Mouse (Mus musculus) embryonic facial prominence, embryonic 15.5 days (tissue): ENCODE measurements around the gene Enpp1. TPM values are rescaled to one million over a fixed set of nuclear protein-coding genes. Genes with fewer than 3 reads are reported as not detected.

ENCODE experiments used
- ATAC-seq: fragments of 200-750 bp; cut with Nextera tagmentation; 2 replicates; pipeline ENCODE4 v1.8.0; 2017; ENCODE audit warnings: low read depth, moderate TSS enrichment; ENCODE audit not compliant: insufficient number of reproducible peaks, low FRiP score, low TSS enrichment
- H3K27ac ChIP-seq: fragments of 300-500 bp; sonication (generic); replicated peaks from 2 replicates; pipeline ENCODE4 v1.5.1; 2015; ENCODE audit warnings: mild to moderate bottlenecking, inconsistent platforms
- H3K27me3 ChIP-seq: fragments of 300-500 bp; sonication (generic); 2 replicates; pipeline ENCODE4 v1.6.1; 2015; ENCODE audit warnings: inconsistent platforms
- H3K36me3 ChIP-seq: fragments of 300-500 bp; sonication (generic); 2 replicates; pipeline ENCODE4 v1.6.1; 2015; ENCODE audit warnings: mild to moderate bottlenecking, inconsistent platforms
- H3K4me1 ChIP-seq: fragments of 300-500 bp; sonication (generic); 2 replicates; pipeline ENCODE4 v1.6.1; 2015; ENCODE audit warnings: inconsistent platforms
- H3K4me2 ChIP-seq: fragments of 300-500 bp; sonication (generic); replicated peaks from 2 replicates; pipeline ENCODE4 v1.6.1; 2015; ENCODE audit warnings: mild to moderate bottlenecking, inconsistent platforms
- H3K4me3 ChIP-seq: fragments of 300-500 bp; sonication (generic); replicated peaks from 2 replicates; pipeline ENCODE4 v1.5.1; 2015; ENCODE audit warnings: mild to moderate bottlenecking, inconsistent platforms
- H3K9ac ChIP-seq: fragments of 300-500 bp; sonication (generic); 2 replicates; pipeline ENCODE4 v1.6.1; 2015; ENCODE audit warnings: inconsistent platforms
- H3K9me3 ChIP-seq: fragments of 300-500 bp; sonication (generic); replicated peaks from 2 replicates; pipeline ENCODE4 v1.6.1; 2016; ENCODE audit warnings: inconsistent platforms
- WGBS: fragments of 180-500 bp; shearing (Covaris S2); methylation state at CpG from one replicate; pipeline ENCODE4 v1.1.7; 2015; 5-methylcytosine and 5-hydroxymethylcytosine counted together
- polyA plus RNA-seq: library from polyadenylated mRNA; unstranded; fragments of >200 nt; fragmentation: Nextera tagmentation; extraction: Ambion mirVana; gene quantifications from 2 replicates; pipeline ENCODE4 v1.2.1, GENCODE M21; 2015

Enpp1 gene
- polyA plus RNA-seq, 1 experiment from 2014 or later, result 7.5 TPM

GRCm38 (mm10) chr10:24595250-24596002 is 116.5 kb downstream of the Enpp1 start, which contains the start of gene Ccn2:
TSS of gene Ccn2 (plus strand) at chr10:24595442.
- under 1% methylated on average over 53 of the region's 53 CpGs for WGBS
- Histone ChIP-seq H3K4me2 (peak within 1 kb of the TSS; percentile 71), H3K4me1 (peaks cover 36% of the 10 kb centered on the region)

GRCm38 (mm10) chr10:24593556-24593955 is 118.4 kb downstream of the Enpp1 start:
- WGBS, result 52% methylated on average over 4 of the region's 4 CpGs
- Histone ChIP-seq H3K36me3 (no peaks in the 10 kb centered on the region), H3K9me3 (no peaks in the 10 kb centered on the region), H3K4me3 (no peak overlapping the region), H3K27me3 (no peaks in the 10 kb centered on the region), H3K4me2 (0 out of 2 replicates have a peak overlapping the region, but pooled peaks have one; percentile 71), H3K9ac (no peak overlapping the region), H3K27ac (0 out of 2 replicates have a peak overlapping the region, but pooled peaks have one; percentile 44), H3K4me1 (peaks cover 40% of the 10 kb centered on the region)
- ATAC-seq, result no peak

More at GRCm38 (mm10) chr10:24595250-24596002, 116.5 kb downstream of the Enpp1 start, which contains the start of gene Ccn2:
- H3K9ac ChIP-seq, result peak within 1 kb of the TSS; percentile 66
- H3K27me3 ChIP-seq, result no peaks in the 10 kb centered on the region
- H3K9me3 ChIP-seq, result no peaks in the 10 kb centered on the region
- H3K4me3 ChIP-seq, result peak within 1 kb of the TSS; percentile 66
- no peaks in the 10 kb centered on the region for H3K36me3 ChIP-seq
- peak; percentile 83 for ATAC-seq
- H3K27ac ChIP-seq, result peak within 1 kb of the TSS; percentile 95

- Histone ChIP-seq H3K27ac (0 out of 2 replicates have a peak overlapping the region, but pooled peaks have one; percentile 44), H3K4me2 (no peak overlapping the region)
- ATAC-seq, result no peak
Observed at GRCm38 (mm10) chr10:24592969-24593368, 119.0 kb downstream of the Enpp1 start.

GRCm38 (mm10) chr10:24592318-24592717 is 119.6 kb downstream of the Enpp1 start:
- Histone ChIP-seq H3K36me3 (no peaks in the 10 kb centered on the region), H3K4me3 (no peak overlapping the region), H3K9ac (no peak overlapping the region), H3K4me2 (no peak overlapping the region), H3K27ac (no peak overlapping the region), H3K9me3 (no peaks in the 10 kb centered on the region), H3K27me3 (no peaks in the 10 kb centered on the region), H3K4me1 (peaks cover 40% of the 10 kb centered on the region)
- no peak for ATAC-seq
- 57% methylated on average over 2 of the region's 2 CpGs for WGBS

More at GRCm38 (mm10) chr10:24592969-24593368, 119.0 kb downstream of the Enpp1 start:
- no peak overlapping the region for H3K9ac ChIP-seq
- no peaks in the 10 kb centered on the region for H3K9me3 ChIP-seq
- peaks cover 40% of the 10 kb centered on the region for H3K4me1 ChIP-seq
- no peak overlapping the region for H3K4me3 ChIP-seq
- WGBS, result 74% methylated on average over 7 of the region's 7 CpGs
- no peaks in the 10 kb centered on the region for H3K27me3 ChIP-seq
- no peaks in the 10 kb centered on the region for H3K36me3 ChIP-seq

GRCm38 (mm10) chr10:24591741-24592140 is 120.2 kb downstream of the Enpp1 start:
- H3K36me3 ChIP-seq, result no peaks in the 10 kb centered on the region
- H3K4me3 ChIP-seq, result no peak overlapping the region
- H3K4me2 ChIP-seq, result no peak overlapping the region
- no peaks in the 10 kb centered on the region for H3K9me3 ChIP-seq
- WGBS, result 44% methylated on average over 5 of the region's 5 CpGs
- H3K9ac ChIP-seq, result no peak overlapping the region
- H3K27ac ChIP-seq, result peak overlapping the region; percentile 55
- peaks cover 39% of the 10 kb centered on the region for H3K4me1 ChIP-seq
- H3K27me3 ChIP-seq, result no peaks in the 10 kb centered on the region
- ATAC-seq, result no peak

- Histone ChIP-seq H3K4me3 (no peak overlapping the region), H3K27ac (peak overlapping the region; percentile 55; the same call in 1 of the 2 replicates), H3K27me3 (no peaks in the 10 kb centered on the region), H3K4me2 (no peak overlapping the region), H3K36me3 (no peaks in the 10 kb centered on the region), H3K9me3 (no peaks in the 10 kb centered on the region), H3K4me1 (peaks cover 33% of the 10 kb centered on the region; the same call in 1 of the 2 replicates), H3K9ac (no peak overlapping the region)
- WGBS, result 16% methylated on average over 4 of the region's 4 CpGs
- ATAC-seq, result no peak
Observed at GRCm38 (mm10) chr10:24591136-24591535, 120.8 kb downstream of the Enpp1 start.

GRCm38 (mm10) chr10:24590546-24590945 is 121.4 kb downstream of the Enpp1 start:
- WGBS, result 69% methylated on average over 4 of the region's 4 CpGs
- no peak overlapping the region for H3K4me2 ChIP-seq
- H3K4me3 ChIP-seq, result no peak overlapping the region
- H3K27ac ChIP-seq, result no peak overlapping the region
- no peak for ATAC-seq
- H3K36me3 ChIP-seq, result no peaks in the 10 kb centered on the region
- no peaks in the 10 kb centered on the region for H3K27me3 ChIP-seq
- H3K4me1 ChIP-seq, result peaks cover 33% of the 10 kb centered on the region; the same call in 1 of the 2 replicates
- H3K9ac ChIP-seq, result no peak overlapping the region
- no peaks in the 10 kb centered on the region for H3K9me3 ChIP-seq

- H3K4me1 ChIP-seq, result peaks cover 28% of the 10 kb centered on the region; the same call in 1 of the 2 replicates
- no peak; the same call in 1 of the 2 replicates for ATAC-seq
- H3K36me3 ChIP-seq, result no peaks in the 10 kb centered on the region
- H3K27me3 ChIP-seq, result no peaks in the 10 kb centered on the region
- H3K9ac ChIP-seq, result no peak overlapping the region
- H3K4me3 ChIP-seq, result no peak overlapping the region
- no peaks in the 10 kb centered on the region for H3K9me3 ChIP-seq
- 69% methylated on average over 9 of the region's 9 CpGs for WGBS
- H3K27ac ChIP-seq, result 0 out of 2 replicates have a peak overlapping the region, but pooled peaks have one; percentile 34
- no peak overlapping the region for H3K4me2 ChIP-seq
Observed at GRCm38 (mm10) chr10:24589238-24589637, 122.7 kb downstream of the Enpp1 start.

GRCm38 (mm10) chr10:24588824-24589223 is 123.1 kb downstream of the Enpp1 start:
- no peaks in the 10 kb centered on the region for H3K27me3 ChIP-seq
- H3K27ac ChIP-seq, result 0 out of 2 replicates have a peak overlapping the region, but pooled peaks have one; percentile 34
- H3K4me2 ChIP-seq, result no peak overlapping the region
- no peaks in the 10 kb centered on the region for H3K36me3 ChIP-seq
- peaks cover 26% of the 10 kb centered on the region; the same call in 1 of the 2 replicates for H3K4me1 ChIP-seq
- no peaks in the 10 kb centered on the region for H3K9me3 ChIP-seq
- 59% methylated on average over 4 of the region's 4 CpGs for WGBS
- 0 out of 2 replicates have a peak, but pooled peaks have one; percentile 54 for ATAC-seq
- no peak overlapping the region for H3K4me3 ChIP-seq
- no peak overlapping the region for H3K9ac ChIP-seq
